Mouse (Mus musculus) megakaryocyte, embryonic 14.5 days (primary cell): ENCODE measurements around the gene Siae.

ENCODE experiments used
- FLI1 ChIP-seq: IDR thresholded peaks from 2 replicates; pipeline ENCODE4 v1.6.1; 2012; ENCODE audit warnings: low read length, inconsistent platforms, mixed read lengths
- GATA1 ChIP-seq: IDR thresholded peaks from 3 replicates; pipeline ENCODE4 v1.6.1; 2012; ENCODE audit warnings: mixed read lengths, low read length, inconsistent platforms, borderline replicate concordance

- TF ChIP-seq GATA1 (no peak), FLI1 (no peak)
These were observed 132.4 kb downstream of the Siae start for GRCm38 (mm10) chr9:37687941-37688303.
